In the genomic region with DNA sequence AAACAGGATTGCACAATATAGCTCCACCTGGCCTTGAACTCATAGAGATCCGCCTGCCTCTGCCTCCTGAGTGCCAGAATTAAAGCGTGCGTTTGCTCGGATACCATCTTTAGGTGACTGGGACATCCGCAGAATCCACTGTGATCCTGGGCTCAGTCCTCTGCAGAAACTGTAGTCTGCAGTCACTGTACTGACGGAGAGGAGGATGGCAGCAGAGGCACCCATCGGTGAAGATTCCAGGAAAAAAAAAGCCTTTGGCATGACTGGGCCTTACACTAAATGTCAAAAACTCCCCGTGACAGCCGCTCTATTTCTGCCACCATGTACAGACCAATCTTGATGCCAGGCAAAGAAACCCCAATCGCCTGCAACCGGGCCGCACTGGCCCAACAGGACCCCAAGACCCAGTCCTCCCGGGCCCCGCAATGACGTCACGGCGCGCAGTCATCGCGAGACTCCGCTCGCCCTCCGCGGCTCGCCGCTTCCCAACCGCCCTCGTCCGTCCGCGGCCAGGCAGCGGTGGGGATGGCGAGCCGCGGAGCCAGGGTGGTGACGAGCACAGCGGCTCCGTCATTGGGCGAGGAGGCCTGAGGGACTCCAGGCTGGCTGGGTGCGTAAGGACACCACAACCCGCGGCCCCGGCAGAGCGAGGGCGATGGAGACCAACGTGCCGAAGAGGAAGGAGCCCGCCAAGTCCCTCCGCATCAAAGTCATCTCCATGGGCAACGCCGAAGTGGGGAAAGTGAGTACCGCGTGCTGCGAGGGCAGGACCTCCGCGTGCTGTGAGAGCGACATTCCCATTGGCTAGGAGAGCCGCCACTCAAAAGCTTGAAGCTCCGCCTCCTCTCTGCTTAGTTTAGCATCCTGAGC, we compare ENCODE assay signal across 8 mouse cellular contexts. TPM values are rescaled to one million over a fixed set of nuclear protein-coding genes. Genes with fewer than 3 reads are reported as not detected.
DNase-seq lines count a peak whose midpoint lies in the region; ATAC-seq lines count a peak whose summit lies in the region.

TSS of gene Dnajc27 (plus strand) at position 452 of the 870 bp plus-strand sequence.

- DNase-seq in Muller cell, postnatal 12 days (ENCODE audit: inconsistent ontology term), result peak; percentile 97
- peak; percentile 95 for DNase-seq in cerebellum, adult 9-11 months
- peak; percentile 94 to 99 for DNase-seq in frontal cortex, adult 2 months (ENCODE audit: extremely low spot score in 1 of 2, low spot score in 1 of 2)
- DNase-seq in hindbrain, embryonic 11.5 days (ENCODE audit: low spot score), result peak; percentile 97
- peak; percentile 98 for DNase-seq in layer of hippocampus, postnatal 10 days (ENCODE audit: low spot score in 2 of 2)
- peak; percentile 96 for DNase-seq in lung, postnatal 10 days
- peak; percentile 92 for DNase-seq in ovary, postnatal 36 days (ENCODE audit: low spot score)
- peak; percentile 96 for DNase-seq in thymus, postnatal 25 days

- WGBS in hindbrain, embryonic 11.5 days, result 6% methylated on average over 55 of the region's 59 CpGs

- H3K9me3 ChIP-seq in hindbrain, embryonic 11.5 days (ENCODE audit: control insufficient read depth, low read length), result no peaks in the 10 kb centered on the region

- peak within 1 kb of the TSS; percentile 51 for H3K4me2 ChIP-seq in hindbrain, embryonic 11.5 days (replicated peaks; ENCODE audit: low read depth, low read length)

- no peaks in the 10 kb centered on the region for H3K36me3 ChIP-seq in hindbrain, embryonic 11.5 days (ENCODE audit: control insufficient read depth, insufficient read depth, low read length)

- peak within 1 kb of the TSS; percentile 71 for H3K9ac ChIP-seq in hindbrain, embryonic 11.5 days (ENCODE audit: low read depth, low read length)

- no peaks in the 10 kb centered on the region; the same call in 1 of the 2 replicates for H3K4me1 ChIP-seq in hindbrain, embryonic 11.5 days (replicated peaks; ENCODE audit: control insufficient read depth, insufficient read depth, low read length)

- peak within 1 kb of the TSS; percentile 92 for H3K27ac ChIP-seq in hindbrain, embryonic 11.5 days (ENCODE audit: low read depth, low read length)

- no peaks in the 10 kb centered on the region for H3K27me3 ChIP-seq in hindbrain, embryonic 11.5 days (ENCODE audit: control insufficient read depth, insufficient read depth, low read length)

- peak within 1 kb of the TSS; percentile 46 for H3K4me3 ChIP-seq in hindbrain, embryonic 11.5 days (ENCODE audit: low read depth, low read length)

- peak; percentile 98 for ATAC-seq in hindbrain, embryonic 11.5 days (ENCODE audit: low FRiP score)

RNA-seq across cellular contexts. Expression of gene Dnajc27, which starts in this region (rescaled TPM):
- polyA plus RNA-seq in frontal cortex, adult 2 months (2012; rRNA removed), result 84.1 and 94.4 TPM in 2 replicates
- polyA plus RNA-seq in hindbrain, embryonic 11.5 days (2014; fragmentation: Nextera tagmentation; extraction: Ambion mirVana), result 8.6 and 9.8 TPM in 2 replicates
- 10 to 100 TPM; 53.9 to 57.8 TPM for total RNA-seq in layer of hippocampus, postnatal 10 days (2021)

Comparison
In these comparisons a context has a peak if more than half of its experiments do, and no peak if none do; other contexts are left out.
1. Peak in every context shown above with its lines: DNase-seq, ATAC-seq, H3K4me3 ChIP-seq and H3K27ac ChIP-seq.